Mouse (Mus musculus): ENCODE results near the gene Hoxa2. TPM values are rescaled to one million over a fixed set of nuclear protein-coding genes. Genes with fewer than 3 reads are reported as not detected.

Hoxa2 gene
- polyA plus RNA-seq, 1 experiment from 2014 or later = 0.10 TPM

Other genes starting within 250 kb of the Hoxa2 start
- 4.8 and 7.0 TPM in 2 replicates for gene Skap2, start 152.3 kb downstream of the Hoxa2 start, polyA plus RNA-seq (2015; fragmentation: Nextera tagmentation; extraction: Ambion mirVana)
- 0.20 TPM in 1 of 2 replicates, not detected in the other for gene Hoxa1, start 6.5 kb downstream of the Hoxa2 start, polyA plus RNA-seq (2015; fragmentation: Nextera tagmentation; extraction: Ambion mirVana)
- not detected in 2 replicates for gene 5730596B20Rik, start 12.7 kb upstream of the Hoxa2 start, polyA plus RNA-seq (2015; fragmentation: Nextera tagmentation; extraction: Ambion mirVana)
- not detected in 2 replicates for gene Hoxa4, start 26.9 kb upstream of the Hoxa2 start, polyA plus RNA-seq (2015; fragmentation: Nextera tagmentation; extraction: Ambion mirVana)
- 0.21 TPM in 1 of 2 replicates, not detected in the other for gene Hoxa5, start 39.8 kb upstream of the Hoxa2 start, polyA plus RNA-seq (2015; fragmentation: Nextera tagmentation; extraction: Ambion mirVana)
- not detected in 2 replicates for gene Hoxa6, start 43.9 kb upstream of the Hoxa2 start, polyA plus RNA-seq (2015; fragmentation: Nextera tagmentation; extraction: Ambion mirVana)
- gene Hoxa3, start 48.5 kb upstream of the Hoxa2 start, polyA plus RNA-seq (2015; fragmentation: Nextera tagmentation; extraction: Ambion mirVana) = not detected in 2 replicates
- not detected in 2 replicates for gene Gm28308, start 48.5 kb upstream of the Hoxa2 start, polyA plus RNA-seq (2015; fragmentation: Nextera tagmentation; extraction: Ambion mirVana)
- gene Hoxa7, start 57.0 kb upstream of the Hoxa2 start, polyA plus RNA-seq (2015; fragmentation: Nextera tagmentation; extraction: Ambion mirVana) = not detected in 2 replicates
- not detected in 2 replicates for gene Hoxa9, start 66.3 kb upstream of the Hoxa2 start, polyA plus RNA-seq (2015; fragmentation: Nextera tagmentation; extraction: Ambion mirVana)
- gene Hoxa10, start 76.0 kb upstream of the Hoxa2 start, polyA plus RNA-seq (2015; fragmentation: Nextera tagmentation; extraction: Ambion mirVana) = not detected in 2 replicates
- gene Hoxa11, start 81.0 kb upstream of the Hoxa2 start, polyA plus RNA-seq (2015; fragmentation: Nextera tagmentation; extraction: Ambion mirVana) = not detected in 2 replicates
- not detected in 2 replicates for gene Hoxa13, start 96.0 kb upstream of the Hoxa2 start, polyA plus RNA-seq (2015; fragmentation: Nextera tagmentation; extraction: Ambion mirVana)
- 0.46 and 0.48 TPM in 2 replicates for gene Evx1, start 148.7 kb upstream of the Hoxa2 start, polyA plus RNA-seq (2015; fragmentation: Nextera tagmentation; extraction: Ambion mirVana)